Mouse (Mus musculus) bone marrow, adult 2 months (tissue): ENCODE results near the gene Ndufa11.

Experiments
- CTCF ChIP-seq: fragments of 200-500 bp; IDR thresholded peaks from 2 replicates; pipeline ENCODE4 v1.5.1; 2011; ENCODE audit warnings: low read length, control low read depth; ENCODE audit not compliant: control insufficient read depth, insufficient read depth
- POLR2A ChIP-seq: fragments of 200-500 bp; IDR thresholded peaks from 2 replicates; pipeline ENCODE4 v1.6.1; 2011; ENCODE audit warnings: low read depth, mild to moderate bottlenecking, control low read depth, low read length, borderline replicate concordance; ENCODE audit not compliant: control insufficient read depth

DNA sequence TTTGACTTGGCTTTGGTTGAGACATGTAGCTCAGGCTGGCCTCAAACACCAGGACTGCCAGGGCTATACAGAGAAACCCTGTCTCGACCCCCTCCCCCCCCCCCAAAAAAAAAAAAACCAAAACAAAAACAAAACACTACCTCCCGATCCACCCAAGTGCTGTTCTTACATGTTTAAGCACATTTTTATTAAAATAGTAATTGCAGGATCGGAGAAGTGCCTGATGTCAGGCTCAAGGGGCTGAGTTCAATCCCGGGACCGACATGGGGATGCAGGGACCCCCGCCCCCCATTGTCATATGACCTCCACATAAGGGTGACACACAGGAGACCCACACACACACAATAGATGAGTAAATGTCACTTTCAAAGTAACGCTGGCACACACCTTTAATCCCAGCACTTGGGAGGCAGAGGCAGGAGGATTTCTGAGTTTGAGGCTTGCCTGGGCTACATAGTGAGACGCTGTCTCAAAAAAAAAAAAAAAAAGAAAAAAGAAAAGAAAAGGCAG lies 46.2 kb downstream of the Ndufa11 start:
- TF ChIP-seq POLR2A: no peak
- TF ChIP-seq CTCF: no peak
